Mouse (Mus musculus): ENCODE measurements around the gene Cxxc4.

Gene Cxxc4

GRCm38 (mm10) chr3:134254221-134254620 is 17.9 kb downstream of the Cxxc4 start:
- no peak for DNase-seq

DNA sequence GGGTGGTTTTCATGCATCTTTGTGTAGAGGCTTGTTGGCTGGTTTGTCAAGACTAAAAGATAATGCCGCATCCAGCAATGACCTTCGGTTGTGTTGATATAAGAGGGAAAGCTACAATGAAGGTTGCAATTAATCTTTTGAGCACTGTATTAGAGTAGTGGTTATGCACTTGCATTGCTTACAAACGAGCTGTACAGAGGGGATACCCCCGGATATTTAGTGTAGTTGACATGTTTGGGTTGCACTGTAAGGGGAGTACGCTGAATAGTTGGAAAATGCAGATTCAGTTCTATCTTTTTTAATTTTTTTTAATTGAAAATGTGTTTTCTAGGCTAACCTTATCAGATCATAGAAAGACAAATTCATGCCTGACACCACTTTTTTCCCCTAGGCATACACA is 22.4 kb downstream of the Cxxc4 start:
- DNase-seq = no peak

- DNase-seq = no peak
Measured at GRCm38 (mm10) chr3:134259300-134259699, 23.0 kb downstream of the Cxxc4 start.

DNA sequence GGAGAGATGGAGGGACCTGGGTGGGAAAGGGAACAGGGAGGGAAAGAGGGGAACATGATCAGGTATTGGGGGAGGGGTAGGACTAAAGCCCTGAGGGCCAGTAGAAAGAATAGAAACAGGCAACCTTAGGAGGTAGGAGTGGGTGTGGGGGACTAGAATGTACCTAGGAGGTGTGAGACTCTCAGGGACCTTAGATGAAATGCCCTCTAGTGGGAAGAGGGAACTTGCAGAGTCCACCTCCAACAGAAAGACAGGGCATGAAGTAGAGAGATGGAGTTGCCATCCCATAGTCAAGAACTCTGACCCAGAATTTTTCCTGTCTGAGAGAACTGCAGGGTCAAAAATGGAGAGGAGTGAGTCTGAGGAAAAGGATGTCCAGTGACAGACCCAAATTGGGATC is 43.4 kb downstream of the Cxxc4 start:
- no peak for DNase-seq

DNA sequence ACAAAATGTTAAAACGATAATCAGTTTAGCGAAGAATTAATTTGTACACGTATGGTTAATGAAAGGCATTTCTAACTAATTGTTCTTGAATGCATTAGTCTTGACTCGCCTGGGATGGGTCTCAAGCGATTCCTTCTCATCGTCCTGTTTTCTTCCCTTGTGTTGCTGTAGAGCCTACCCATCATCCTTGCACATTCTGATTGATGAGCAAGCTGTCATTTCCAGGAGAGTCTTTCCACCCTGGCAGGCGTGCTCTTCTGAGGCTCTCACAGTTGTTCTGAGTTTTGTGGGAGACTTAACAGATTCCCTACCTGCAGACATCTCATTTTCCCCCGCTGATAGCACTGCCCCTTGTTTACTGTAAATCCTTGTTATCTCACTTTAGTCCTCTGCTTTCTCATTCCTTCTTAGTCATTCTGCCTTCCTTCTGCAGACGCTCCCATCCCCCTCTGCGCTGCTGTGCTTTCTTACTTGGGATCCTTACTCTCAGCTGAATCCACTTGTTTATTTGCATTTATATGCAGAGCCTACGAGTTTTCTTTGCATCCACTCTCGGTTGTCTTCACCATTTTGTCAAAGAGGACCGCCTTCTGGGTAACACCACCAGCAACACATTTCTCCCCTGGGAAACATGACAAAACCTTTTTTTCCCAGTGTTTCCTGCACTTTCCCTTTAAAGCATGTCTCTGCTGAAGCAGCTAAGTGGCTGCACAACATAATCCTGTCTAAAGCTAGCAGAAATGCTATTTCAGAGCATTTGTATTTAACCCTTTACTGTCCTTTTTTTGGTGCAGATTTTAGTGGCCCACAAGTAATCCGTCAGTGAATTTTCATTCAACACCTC is 45.5 kb downstream of the Cxxc4 start:
- no peak for DNase-seq

- DNase-seq = no peak
Measured at GRCm38 (mm10) chr3:134295217-134295616, 58.9 kb downstream of the Cxxc4 start.

DNA sequence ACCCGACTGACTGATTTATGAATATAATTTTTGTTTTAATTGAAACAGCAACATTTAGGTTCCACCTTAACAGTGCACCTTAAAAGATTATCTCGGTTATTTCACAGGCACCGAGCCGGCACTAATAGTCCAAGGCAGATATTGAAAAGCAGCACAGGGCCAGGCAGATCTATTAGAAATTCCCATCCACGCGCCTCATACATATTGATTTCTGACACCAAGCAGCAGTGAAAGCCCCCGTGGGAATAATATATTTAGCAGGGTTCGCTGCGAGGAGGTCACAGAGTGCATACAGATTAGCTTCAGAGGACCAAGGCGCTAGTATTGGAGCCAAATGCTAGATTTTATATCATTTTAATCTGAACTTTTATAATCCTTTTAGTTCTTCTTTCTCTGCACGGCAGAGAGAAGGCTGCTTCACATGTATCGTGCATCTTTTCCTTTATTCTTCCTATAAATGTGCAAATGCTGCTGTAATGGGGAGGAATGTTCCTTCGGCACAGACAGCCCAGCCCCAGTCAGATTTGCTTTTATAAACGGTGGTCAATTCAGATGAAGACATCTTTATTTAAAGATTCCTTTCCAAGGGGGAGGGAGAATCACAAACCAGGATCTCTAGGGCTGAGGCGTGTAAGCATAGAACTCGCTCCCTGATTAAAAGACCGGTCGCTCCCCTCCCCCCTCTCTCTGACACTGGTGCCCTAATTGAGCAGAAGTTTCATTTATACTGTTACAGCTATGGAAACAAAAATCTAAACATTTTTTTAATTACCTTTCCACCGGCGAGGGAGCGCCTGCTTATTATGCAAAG is 66.6 kb downstream of the Cxxc4 start:
- DNase-seq = no peak

GRCm38 (mm10) chr3:134303492-134303808 is 67.2 kb downstream of the Cxxc4 start:
- DNase-seq = no peak

DNA sequence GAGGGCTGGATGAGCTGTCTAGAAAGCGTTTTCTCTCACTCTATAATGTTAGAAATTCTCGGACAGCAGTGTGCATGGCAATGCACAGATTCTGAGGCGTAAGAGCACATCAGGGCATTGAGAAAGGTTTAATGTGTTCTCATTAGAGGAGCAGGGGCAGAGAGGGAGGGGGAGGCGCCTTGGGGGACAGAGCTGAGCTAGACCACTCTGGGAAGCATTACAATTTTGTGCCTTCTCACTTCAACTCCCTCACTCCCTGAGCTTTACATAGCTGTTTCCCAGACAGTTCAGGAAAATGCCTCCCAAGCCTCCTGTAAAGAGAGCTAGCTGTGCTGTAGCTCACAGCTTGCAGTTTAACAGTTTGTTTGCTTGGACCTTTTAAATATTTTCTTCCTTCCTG is 70.2 kb downstream of the Cxxc4 start:
- DNase-seq = no peak

GRCm38 (mm10) chr3:134307801-134308200 is 71.5 kb downstream of the Cxxc4 start:
- no peak for DNase-seq
